Mouse (Mus musculus): Measurements from ENCODE around the gene Chic2. TPM values are rescaled to one million over a fixed set of nuclear protein-coding genes. Genes with fewer than 3 reads are reported as not detected.

Gene Chic2
- polyA plus RNA-seq (2015; fragmentation: Nextera tagmentation; extraction: Ambion mirVana): 19.4 and 21.6 TPM in 2 replicates

GRCm38 (mm10) chr5:75044310-75044904 is at the start of gene Chic2:
Chic2 (minus strand) TSS chr5:75044774.
- WGBS: under 1% methylated on average over 90 of the region's 90 CpGs
- H3K4me2 ChIP-seq: peak within 1 kb of the TSS; percentile 68
- peak within 1 kb of the TSS; percentile 99 for H3K9ac ChIP-seq

GRCm38 (mm10) chr5:75085906-75086305 is 41.3 kb upstream of the Chic2 start:
- Histone ChIP-seq H3K9me3 (replicated peaks) (no peaks in the 10 kb centered on the region), H3K4me2 (no peak overlapping the region), H3K27ac (no peak overlapping the region), H3K36me3 (no peaks in the 10 kb centered on the region), H3K4me1 (replicated peaks) (peaks cover 12% of the 10 kb centered on the region; the same call in 1 of the 2 replicates), H3K4me3 (no peak overlapping the region), H3K9ac (no peak overlapping the region), H3K27me3 (peaks cover 82% of the 10 kb centered on the region)
- WGBS: 28% methylated on average over 4 of the region's 4 CpGs
- ATAC-seq (replicated peaks; ENCODE audit: insufficient number of reproducible peaks, insufficient read depth, low FRiP score, low read depth): no peak

More at GRCm38 (mm10) chr5:75044310-75044904, at the start of gene Chic2:
- H3K27me3 ChIP-seq: no peaks in the 10 kb centered on the region
- ATAC-seq (replicated peaks; ENCODE audit: insufficient number of reproducible peaks, insufficient read depth, low FRiP score, low read depth): peak; percentile 92
- peaks cover 5% of the 10 kb centered on the region for H3K36me3 ChIP-seq
- no peaks in the 10 kb centered on the region for H3K9me3 ChIP-seq (replicated peaks)
- H3K27ac ChIP-seq: peak within 1 kb of the TSS; percentile 89
- peaks cover 14% of the 10 kb centered on the region for H3K4me1 ChIP-seq (replicated peaks)
- H3K4me3 ChIP-seq: peak within 1 kb of the TSS; percentile 100

- ATAC-seq (replicated peaks; ENCODE audit: insufficient number of reproducible peaks, insufficient read depth, low FRiP score, low read depth): no peak
- H3K27me3 ChIP-seq: peaks cover 86% of the 10 kb centered on the region
- no peaks in the 10 kb centered on the region for H3K9me3 ChIP-seq (replicated peaks)
- 8% methylated on average over 17 of the region's 17 CpGs for WGBS
- no peak overlapping the region for H3K4me2 ChIP-seq
- no peak overlapping the region for H3K27ac ChIP-seq
- peaks cover 12% of the 10 kb centered on the region; the same call in 1 of the 2 replicates for H3K4me1 ChIP-seq (replicated peaks)
- no peak overlapping the region for H3K9ac ChIP-seq
- H3K36me3 ChIP-seq: no peaks in the 10 kb centered on the region
- H3K4me3 ChIP-seq: no peak overlapping the region
Observed at GRCm38 (mm10) chr5:75085521-75085875, 40.9 kb upstream of the Chic2 start.

DNA sequence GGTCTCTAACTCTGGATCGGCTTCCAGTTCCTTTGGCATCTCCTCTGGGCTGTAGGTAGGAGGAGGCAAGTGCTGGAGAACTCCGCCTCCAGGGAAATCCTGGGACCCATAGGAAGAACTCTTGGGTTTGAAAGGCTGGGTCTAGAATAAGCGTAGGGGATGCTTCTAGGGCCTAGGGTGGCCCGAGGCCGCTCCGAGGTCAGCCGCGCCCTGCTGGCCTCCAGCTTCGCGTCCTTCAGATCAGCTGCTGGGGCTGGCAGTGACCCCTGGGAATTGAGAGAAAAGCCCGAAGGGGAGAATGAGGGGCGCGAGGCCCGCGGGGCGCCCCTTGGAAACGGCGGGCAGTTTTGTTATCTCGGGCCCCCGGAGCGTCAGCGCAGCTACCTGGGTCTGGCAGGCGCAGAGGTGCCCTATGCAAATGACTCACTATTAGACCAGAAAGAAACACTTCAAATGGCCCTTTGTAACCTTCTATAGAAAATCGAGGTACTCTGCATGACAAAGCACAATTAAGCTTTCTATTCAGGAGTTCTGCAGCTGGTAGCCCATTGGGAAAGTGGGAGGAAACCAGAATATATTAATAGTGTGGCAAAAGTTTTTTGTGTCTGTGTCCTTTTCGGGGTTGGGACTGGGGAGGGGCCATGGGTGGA is 40.4 kb upstream of the Chic2 start:
- Histone ChIP-seq H3K4me1 (replicated peaks) (peaks cover 12% of the 10 kb centered on the region; the same call in 1 of the 2 replicates), H3K27ac (no peak overlapping the region), H3K9me3 (replicated peaks) (no peaks in the 10 kb centered on the region), H3K4me3 (0 out of 2 replicates have a peak overlapping the region, but pooled peaks have one; percentile 11), H3K4me2 (0 out of 2 replicates have a peak overlapping the region, but pooled peaks have one; percentile 19), H3K36me3 (no peaks in the 10 kb centered on the region), H3K9ac (no peak overlapping the region), H3K27me3 (peaks cover 91% of the 10 kb centered on the region)
- WGBS: 2% methylated on average over 25 of the region's 25 CpGs
- no peak for ATAC-seq (replicated peaks; ENCODE audit: insufficient number of reproducible peaks, insufficient read depth, low FRiP score, low read depth)

DNA sequence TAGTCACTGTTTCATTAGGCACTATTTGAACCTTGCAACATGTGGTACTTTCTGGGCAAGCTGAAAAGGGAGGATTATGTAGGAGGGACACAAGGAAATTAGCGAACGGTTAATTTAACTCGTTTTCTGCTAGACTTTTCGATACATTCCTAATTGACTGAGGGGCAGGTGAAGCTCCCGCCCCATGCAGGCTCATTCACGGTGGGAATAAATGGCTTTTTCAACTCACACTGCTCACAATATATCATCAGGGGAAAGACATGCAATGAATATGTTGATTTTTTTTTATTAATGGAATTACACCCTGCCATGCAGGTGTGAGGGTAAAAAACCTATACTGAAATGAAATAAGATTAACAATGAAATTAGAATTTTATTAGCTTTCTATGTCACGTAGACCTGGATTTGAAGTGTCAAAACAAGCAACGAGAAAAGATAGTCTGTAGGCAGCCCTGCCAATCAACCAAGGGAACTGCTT is 39.9 kb upstream of the Chic2 start:
- H3K27me3 ChIP-seq: peaks cover 94% of the 10 kb centered on the region
- H3K4me1 ChIP-seq (replicated peaks): peaks cover 12% of the 10 kb centered on the region; the same call in 1 of the 2 replicates
- peak overlapping the region; percentile 19; the same call in 1 of the 2 replicates for H3K4me2 ChIP-seq
- ATAC-seq (replicated peaks; ENCODE audit: insufficient number of reproducible peaks, insufficient read depth, low FRiP score, low read depth): no peak
- no peak overlapping the region for H3K27ac ChIP-seq
- H3K4me3 ChIP-seq: peak overlapping the region; percentile 24; the same call in 1 of the 2 replicates
- H3K9me3 ChIP-seq (replicated peaks): no peaks in the 10 kb centered on the region
- no peaks in the 10 kb centered on the region for H3K36me3 ChIP-seq
- 4% methylated on average over 8 of the region's 8 CpGs for WGBS
- H3K9ac ChIP-seq: no peak overlapping the region

GRCm38 (mm10) chr5:75083591-75084392 is 39.2 kb upstream of the Chic2 start:
- peaks cover 12% of the 10 kb centered on the region; the same call in 1 of the 2 replicates for H3K4me1 ChIP-seq (replicated peaks)
- no peak overlapping the region for H3K27ac ChIP-seq
- WGBS: 2% methylated on average over 27 of the region's 27 CpGs
- no peak overlapping the region for H3K9ac ChIP-seq
- peak overlapping the region; percentile 24; the same call in 1 of the 2 replicates for H3K4me3 ChIP-seq
- no peaks in the 10 kb centered on the region for H3K9me3 ChIP-seq (replicated peaks)
- peaks cover 96% of the 10 kb centered on the region for H3K27me3 ChIP-seq
- H3K36me3 ChIP-seq: no peaks in the 10 kb centered on the region
- no peak for ATAC-seq (replicated peaks; ENCODE audit: insufficient number of reproducible peaks, insufficient read depth, low FRiP score, low read depth)
- H3K4me2 ChIP-seq: peak overlapping the region; percentile 19; the same call in 1 of the 2 replicates

GRCm38 (mm10) chr5:75083061-75083460 is 38.5 kb upstream of the Chic2 start:
- H3K4me1 ChIP-seq (replicated peaks): peaks cover 12% of the 10 kb centered on the region; the same call in 1 of the 2 replicates

DNA sequence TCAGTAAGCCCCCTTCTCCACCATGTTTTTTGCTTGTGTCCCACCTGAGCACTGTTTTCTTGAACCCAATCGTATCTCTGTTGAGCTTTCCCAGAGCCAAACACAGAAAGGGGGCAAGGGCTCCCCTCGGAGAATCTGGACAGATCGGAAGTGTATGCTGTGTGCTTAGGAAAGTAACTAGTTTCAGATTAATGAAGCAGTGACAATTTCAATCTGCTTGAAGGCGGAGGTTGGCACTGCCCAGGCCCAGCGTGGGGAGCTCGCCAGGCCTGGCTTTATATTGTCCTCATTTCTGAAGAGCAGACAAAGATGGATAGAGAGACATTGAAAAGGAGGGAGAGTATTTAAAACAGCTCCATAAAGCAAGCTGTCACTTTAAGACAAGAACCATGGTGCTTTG is 37.9 kb upstream of the Chic2 start:
- H3K27me3 ChIP-seq: peaks cover 96% of the 10 kb centered on the region
- H3K4me2 ChIP-seq: no peak overlapping the region
- no peak for ATAC-seq (replicated peaks; ENCODE audit: insufficient number of reproducible peaks, insufficient read depth, low FRiP score, low read depth)
- H3K9me3 ChIP-seq (replicated peaks): no peaks in the 10 kb centered on the region
- no peak overlapping the region for H3K27ac ChIP-seq
- no peak overlapping the region for H3K9ac ChIP-seq
- WGBS: 17% methylated on average over 6 of the region's 6 CpGs
- H3K36me3 ChIP-seq: no peaks in the 10 kb centered on the region
- H3K4me1 ChIP-seq (replicated peaks): peaks cover 12% of the 10 kb centered on the region; the same call in 1 of the 2 replicates
- no peak overlapping the region for H3K4me3 ChIP-seq

More at GRCm38 (mm10) chr5:75083061-75083460, 38.5 kb upstream of the Chic2 start:
- H3K9ac ChIP-seq: no peak overlapping the region
- H3K36me3 ChIP-seq: no peaks in the 10 kb centered on the region
- no peak overlapping the region for H3K27ac ChIP-seq
- H3K9me3 ChIP-seq (replicated peaks): no peaks in the 10 kb centered on the region
- ATAC-seq (replicated peaks; ENCODE audit: insufficient number of reproducible peaks, insufficient read depth, low FRiP score, low read depth): no peak
- no peak overlapping the region for H3K4me3 ChIP-seq
- H3K27me3 ChIP-seq: peaks cover 98% of the 10 kb centered on the region
- H3K4me2 ChIP-seq: no peak overlapping the region
- under 1% methylated on average over 14 of the region's 14 CpGs for WGBS

GRCm38 (mm10) chr5:75079564-75079963 is 35.0 kb upstream of the Chic2 start:
- Histone ChIP-seq H3K4me1 (replicated peaks) (peaks cover 21% of the 10 kb centered on the region), H3K36me3 (no peaks in the 10 kb centered on the region), H3K4me2 (no peak overlapping the region), H3K9me3 (replicated peaks) (no peaks in the 10 kb centered on the region), H3K9ac (no peak overlapping the region), H3K27me3 (peaks cover 98% of the 10 kb centered on the region), H3K27ac (no peak overlapping the region), H3K4me3 (no peak overlapping the region)
- WGBS: 1% methylated on average over 7 of the region's 7 CpGs
- ATAC-seq (replicated peaks; ENCODE audit: insufficient number of reproducible peaks, insufficient read depth, low FRiP score, low read depth): no peak

GRCm38 (mm10) chr5:75077051-75077380 is 32.4 kb upstream of the Chic2 start:
- Histone ChIP-seq H3K9me3 (replicated peaks) (no peaks in the 10 kb centered on the region), H3K4me3 (no peak overlapping the region), H3K4me2 (no peak overlapping the region), H3K4me1 (replicated peaks) (peaks cover 13% of the 10 kb centered on the region), H3K27me3 (peaks cover 98% of the 10 kb centered on the region), H3K36me3 (no peaks in the 10 kb centered on the region), H3K9ac (no peak overlapping the region), H3K27ac (no peak overlapping the region)
- ATAC-seq (replicated peaks; ENCODE audit: insufficient number of reproducible peaks, insufficient read depth, low FRiP score, low read depth): no peak
- WGBS: 1% methylated on average over 19 of the region's 19 CpGs
